Mouse (Mus musculus) spleen, postnatal 36 days (tissue): ENCODE results near the gene Mapk8ip1.
"Not testable (repeated sequence)": the region's sequence is repeated elsewhere in the genome, so short reads cannot be mapped to it uniquely, and the experiment has no call there.

Experiments used
- DNase-seq, 2 experiments: peaks; one replicate each; pipeline ENCODE4 v3.0.0; 2022; ENCODE audit warnings: low spot score in 2 of 2, mixed read lengths in 1 of 2

Gene Mapk8ip1

GRCm38 (mm10) chr2:92424462-92425308 is 23.6 kb upstream of the Mapk8ip1 start:
- DNase-seq, result no peak

- DNase-seq, result peak; percentile 49 to 56
Observed at GRCm38 (mm10) chr2:92423702-92424461, 22.8 kb upstream of the Mapk8ip1 start.

GRCm38 (mm10) chr2:92423156-92423555 is 22.1 kb upstream of the Mapk8ip1 start:
- no peak for DNase-seq

GRCm38 (mm10) chr2:92422388-92423135 is 21.5 kb upstream of the Mapk8ip1 start:
- no peak for DNase-seq

GRCm38 (mm10) chr2:92421723-92422387 is 20.8 kb upstream of the Mapk8ip1 start:
- DNase-seq, result no peak

- DNase-seq, result no peak
Observed at GRCm38 (mm10) chr2:92411705-92412104, 10.6 kb upstream of the Mapk8ip1 start.

- no peak for DNase-seq
Observed at GRCm38 (mm10) chr2:92408309-92409045, 7.4 kb upstream of the Mapk8ip1 start.

GRCm38 (mm10) chr2:92405687-92406086 is 4.6 kb upstream of the Mapk8ip1 start:
- DNase-seq, result no peak

- DNase-seq, result no peak
Observed at GRCm38 (mm10) chr2:92404737-92405136, 3.7 kb upstream of the Mapk8ip1 start.

GRCm38 (mm10) chr2:92403776-92404319 is 2.8 kb upstream of the Mapk8ip1 start:
- DNase-seq, result no peak

- DNase-seq, result no peak
Observed at GRCm38 (mm10) chr2:92402591-92403326, 1.7 kb upstream of the Mapk8ip1 start.

- DNase-seq, result no peak
Observed at GRCm38 (mm10) chr2:92400682-92401081, 381 bp downstream of the Mapk8ip1 start.

- not testable (repeated sequence) for DNase-seq
Observed at GRCm38 (mm10) chr2:92399877-92400276, 1.2 kb downstream of the Mapk8ip1 start.

- no peak for DNase-seq
Observed at GRCm38 (mm10) chr2:92397436-92397835, 3.6 kb downstream of the Mapk8ip1 start.

- no peak for DNase-seq
Observed at GRCm38 (mm10) chr2:92395535-92395934, 5.5 kb downstream of the Mapk8ip1 start.

- DNase-seq, result no peak
Observed at GRCm38 (mm10) chr2:92392318-92393264, 8.5 kb downstream of the Mapk8ip1 start.

GRCm38 (mm10) chr2:92391703-92392317 is 9.3 kb downstream of the Mapk8ip1 start:
- DNase-seq, result no peak

GRCm38 (mm10) chr2:92391116-92391515 is 9.9 kb downstream of the Mapk8ip1 start:
- DNase-seq, result no peak
